22 mouse cellular contexts compared by ENCODE assay signal in genomic region chr1:34428466-34428865, GRCm38 (mm10). TPM values are rescaled to one million over a fixed set of nuclear protein-coding genes. Genes with fewer than 3 reads are reported as not detected.
A peak's percentile ranks its signal among the peaks of the same experiment; 100 is the strongest.
DNase-seq lines count a peak whose midpoint lies in the region; ATAC-seq and TF ChIP-seq lines count a peak whose summit lies in the region.
"Had no signal": no experiment of that assay in that cellular context is flagged by ENCODE, and none has a peak within 500 bp of the region (broad histone marks: within the 10 kb centered on the region; RNA-seq: fewer than 3 reads in every experiment).

No protein-coding gene starts in this region.

- ATAC-seq in liver, embryonic 11.5 days (replicated peaks; ENCODE audit: low FRiP score): no peak
- ATAC-seq in liver, postnatal 0 days: no peak
- ATAC-seq: forebrain, embryonic 14.5 days; forebrain, embryonic 16.5 days had no signal

- H3K27me3 ChIP-seq in heart, embryonic 10.5 days (ENCODE audit: insufficient read depth, poor library complexity, severe bottlenecking): no peaks in the 10 kb centered on the region
- H3K27me3 ChIP-seq in liver, embryonic 11.5 days (replicated peaks; ENCODE audit: control insufficient read depth, insufficient read depth, low read length): no peaks in the 10 kb centered on the region
- no peaks in the 10 kb centered on the region for H3K27me3 ChIP-seq in liver, postnatal 0 days (ENCODE audit: insufficient read depth, low read length)
- H3K27me3 ChIP-seq: embryonic facial prominence, embryonic 13.5 days; embryonic facial prominence, embryonic 15.5 days had no signal

- H3K27ac ChIP-seq in heart, embryonic 10.5 days: no peak overlapping the region
- no peak overlapping the region for H3K27ac ChIP-seq in liver, embryonic 11.5 days (ENCODE audit: low read depth, low read length)
- no peak overlapping the region for H3K27ac ChIP-seq in liver, postnatal 0 days (ENCODE audit: low read depth)
- H3K27ac ChIP-seq: embryonic facial prominence, embryonic 13.5 days; embryonic facial prominence, embryonic 15.5 days; forebrain, embryonic 10.5 days; forebrain, embryonic 12.5 days had no signal

- 91% methylated on average over 2 of the region's 2 CpGs for WGBS in heart, embryonic 10.5 days
- WGBS in liver, embryonic 11.5 days: 90% methylated on average over 2 of the region's 2 CpGs
- WGBS in liver, postnatal 0 days (ENCODE audit: insufficient replicate concordance): 86% methylated on average over 2 of the region's 2 CpGs

- H3K9me3 ChIP-seq in heart, embryonic 10.5 days: peaks cover 13% of the 10 kb centered on the region; the same call in 1 of the 2 replicates
- peaks cover 25% of the 10 kb centered on the region; the same call in 1 of the 2 replicates for H3K9me3 ChIP-seq in liver, embryonic 11.5 days (ENCODE audit: control insufficient read depth, low read length)
- H3K9me3 ChIP-seq in liver, postnatal 0 days (ENCODE audit: low read length): peaks cover 23% of the 10 kb centered on the region

- peak; percentile 45 for DNase-seq in heart, embryonic 10.5 days (ENCODE audit: low spot score)
- no peak for DNase-seq in heart, adult 9 months (ENCODE audit: low spot score in 2 of 2)
- DNase-seq in liver, embryonic 11.5 days (ENCODE audit: low spot score): peak; percentile 28
- DNase-seq in liver, postnatal 0 days: no peak
- DNase-seq: adrenal gland, adult 2 months; adrenal gland, postnatal 10 days; adrenal gland, postnatal 25 days; cerebellum, adult 11 months; cerebellum, adult 18-20 months; cerebellum, adult 8-10 months; cerebellum, adult 9-11 months; cerebellum, postnatal 14 days; cerebellum, postnatal 36 days; embryo, embryonic 11 days had no signal

- H3K4me1 ChIP-seq in heart, embryonic 10.5 days: peaks cover 6% of the 10 kb centered on the region
- H3K4me1 ChIP-seq in liver, embryonic 11.5 days (replicated peaks; ENCODE audit: control insufficient read depth, insufficient read depth, low read length): no peaks in the 10 kb centered on the region
- H3K4me1 ChIP-seq in liver, postnatal 0 days (ENCODE audit: insufficient read depth): peaks cover 2% of the 10 kb centered on the region; the same call in 1 of the 2 replicates
- H3K4me1 ChIP-seq: embryonic facial prominence, embryonic 15.5 days; forebrain, embryonic 12.5 days had no signal

- no peak for TF ChIP-seq EP300 in liver, postnatal 0 days (IDR thresholded peaks at IDR 0.05; ENCODE audit: low read depth)

- no peak overlapping the region for H3K9ac ChIP-seq in liver, embryonic 11.5 days (ENCODE audit: low read depth, low read length)
- no peak overlapping the region for H3K9ac ChIP-seq in liver, postnatal 0 days (replicated peaks)
- H3K9ac ChIP-seq: embryonic facial prominence, embryonic 13.5 days; embryonic facial prominence, embryonic 15.5 days; forebrain, embryonic 12.5 days had no signal

- H3K4me2 ChIP-seq in liver, embryonic 11.5 days: no peak overlapping the region
- H3K4me2 ChIP-seq in liver, postnatal 0 days (ENCODE audit: low read depth, low read length): no peak overlapping the region
- H3K4me2 ChIP-seq: embryonic facial prominence, embryonic 13.5 days; embryonic facial prominence, embryonic 15.5 days; forebrain, embryonic 12.5 days had no signal

- H3K4me3 ChIP-seq in heart, embryonic 10.5 days: no peak overlapping the region
- H3K4me3 ChIP-seq in liver, embryonic 11.5 days (ENCODE audit: low read depth, low read length): no peak overlapping the region
- no peak overlapping the region for H3K4me3 ChIP-seq in liver, postnatal 0 days (ENCODE audit: low read depth, low read length)
- H3K4me3 ChIP-seq: embryonic facial prominence, embryonic 13.5 days; embryonic facial prominence, embryonic 15.5 days; erythroblast, embryonic 14.5 days; forebrain, embryonic 10.5 days; forebrain, embryonic 12.5 days had no signal

- peaks cover 23% of the 10 kb centered on the region; the same call in 1 of the 2 replicates for H3K36me3 ChIP-seq in heart, embryonic 10.5 days
- no peaks in the 10 kb centered on the region for H3K36me3 ChIP-seq in liver, embryonic 11.5 days (ENCODE audit: control insufficient read depth, insufficient read depth, low read length)
- H3K36me3 ChIP-seq in liver, postnatal 0 days (replicated peaks; ENCODE audit: insufficient read depth, low read length): peaks cover 4% of the 10 kb centered on the region; the same call in 1 of the 2 replicates

- TF ChIP-seq CTCF in liver, postnatal 0 days (IDR thresholded peaks at IDR 0.05; ENCODE audit: low read depth): no peak

RNA-seq across cellular contexts. Expression of gene Ccdc115, which starts 11.0 kb away (rescaled TPM):
- 52.5 and 60.2 TPM in 2 replicates for polyA plus RNA-seq in heart, embryonic 10.5 days (2016; fragmentation: Nextera tagmentation; extraction: Ambion mirVana)
- 65.5 and 65.9 TPM in 2 replicates for polyA plus RNA-seq in liver, embryonic 11.5 days (2014; fragmentation: Nextera tagmentation; extraction: Ambion mirVana)
- 19.0 and 21.0 TPM in 2 replicates for polyA plus RNA-seq in liver, postnatal 0 days (2015; fragmentation: Nextera tagmentation; extraction: Ambion mirVana)

RNA-seq across cellular contexts. Expression of gene Imp4, which starts 11.2 kb away (rescaled TPM):
- 97.6 and 113 TPM in 2 replicates for polyA plus RNA-seq in heart, embryonic 10.5 days (2016; fragmentation: Nextera tagmentation; extraction: Ambion mirVana)
- polyA plus RNA-seq in liver, embryonic 11.5 days (2014; fragmentation: Nextera tagmentation; extraction: Ambion mirVana): 141 and 156 TPM in 2 replicates
- polyA plus RNA-seq in liver, postnatal 0 days (2015; fragmentation: Nextera tagmentation; extraction: Ambion mirVana): 37.6 and 41.6 TPM in 2 replicates

RNA-seq across cellular contexts. Expression of gene Ptpn18, which starts 31.1 kb away (rescaled TPM):
- polyA plus RNA-seq in heart, embryonic 10.5 days (2016; fragmentation: Nextera tagmentation; extraction: Ambion mirVana): 8.1 and 9.1 TPM in 2 replicates
- polyA plus RNA-seq in liver, embryonic 11.5 days (2014; fragmentation: Nextera tagmentation; extraction: Ambion mirVana): 23.2 and 23.5 TPM in 2 replicates
- 28.2 and 32.1 TPM in 2 replicates for polyA plus RNA-seq in liver, postnatal 0 days (2015; fragmentation: Nextera tagmentation; extraction: Ambion mirVana)
- polyA plus RNA-seq: C2C12 had no signal

Comparison
In these comparisons a context has a peak if more than half of its experiments do, and no peak if none do; other contexts are left out.
1. DNase-seq: peak in heart, embryonic 10.5 days (single experiment) and liver, embryonic 11.5 days (single experiment); none in heart, adult 9 months (0 of 2) and liver, postnatal 0 days (single experiment).